Mouse (Mus musculus) adrenal gland, adult 18-20 months (tissue): ENCODE data around the gene Zbtb48. TPM values are rescaled to one million over a fixed set of nuclear protein-coding genes. Genes with fewer than 3 reads are reported as not detected.

Experiments
- DNase-seq, 2 experiments: peaks; one replicate each; pipeline ENCODE4 v3.0.0; 2021 to 2022; ENCODE audit warnings: low spot score in 2 of 2
- total RNA-seq, 2 experiments: library from RNA; stranded (reverse); gene quantifications; 1 replicate in 1 of 2; 2 replicates in 1 of 2; pipeline ENCODE4 v1.2.3; 2021

Gene Zbtb48
- total RNA-seq, 2 experiments from 2014 or later: 8.3 to 8.9 TPM

DNA sequence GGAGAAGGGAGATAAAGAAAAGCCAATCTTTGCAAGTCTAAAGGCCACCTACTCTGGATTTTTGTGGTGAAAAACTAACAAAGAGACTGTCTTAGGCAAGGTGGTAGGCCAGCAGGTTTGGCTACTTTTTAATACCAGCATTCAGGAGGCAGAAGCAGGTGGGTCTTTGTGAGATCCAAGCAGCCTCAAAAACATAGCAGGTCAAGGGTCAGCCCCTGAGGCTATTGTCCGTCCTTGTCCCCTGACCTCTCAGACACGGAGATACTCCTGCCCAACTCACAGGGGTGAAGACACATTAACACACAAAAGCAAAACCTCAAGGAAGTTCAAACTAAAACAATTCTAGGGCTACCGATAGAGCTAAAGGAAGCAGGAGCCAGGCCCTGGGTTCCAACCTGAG lies 20.7 kb downstream of the Zbtb48 start:
- DNase-seq: no peak

GRCm38 (mm10) chr4:152006137-152006536 lies 21.3 kb downstream of the Zbtb48 start:
- no peak for DNase-seq

- DNase-seq: no peak
Measured at GRCm38 (mm10) chr4:152002063-152002462, 25.4 kb downstream of the Zbtb48 start.

DNA sequence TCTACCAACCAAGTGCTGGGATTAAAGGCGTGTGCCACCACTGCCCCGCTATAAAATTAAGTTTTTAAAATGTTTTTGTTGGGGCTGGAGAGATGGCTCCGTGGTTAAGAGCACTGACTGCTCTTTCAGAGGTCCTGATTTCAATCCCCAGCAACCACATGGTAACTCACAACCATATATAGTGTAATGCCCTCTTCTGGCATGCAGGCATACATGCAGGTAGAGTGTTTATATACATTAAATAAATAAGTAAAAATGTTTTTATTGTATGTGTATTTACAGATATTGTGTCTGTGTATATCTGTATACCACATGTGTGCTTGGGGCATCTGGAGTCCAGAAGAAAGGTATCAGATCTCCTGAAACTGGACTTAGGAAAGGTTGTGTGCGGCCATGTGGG lies 26.1 kb downstream of the Zbtb48 start:
- no peak for DNase-seq

GRCm38 (mm10) chr4:152000906-152001305 lies 26.6 kb downstream of the Zbtb48 start:
- DNase-seq: no peak

DNA sequence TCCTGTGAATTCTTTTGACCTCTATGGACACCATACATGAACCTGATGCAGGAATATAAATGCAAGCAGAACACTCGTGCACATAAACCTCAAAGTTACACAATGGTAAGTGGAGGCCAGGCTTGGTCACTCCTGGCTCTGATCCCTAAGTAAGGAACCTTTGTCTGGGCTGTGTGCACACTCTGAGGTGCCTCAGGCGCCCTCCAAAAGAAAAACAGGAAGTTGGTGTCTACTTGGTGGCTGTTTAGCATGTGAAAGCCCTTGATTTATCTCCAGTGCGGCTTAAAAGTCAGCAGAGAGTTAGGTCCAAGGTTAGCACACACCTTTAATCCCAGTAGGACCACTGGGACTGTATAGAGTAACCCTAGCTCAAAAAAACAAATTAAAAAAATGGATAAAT lies 28.0 kb downstream of the Zbtb48 start:
- DNase-seq: no peak

DNA sequence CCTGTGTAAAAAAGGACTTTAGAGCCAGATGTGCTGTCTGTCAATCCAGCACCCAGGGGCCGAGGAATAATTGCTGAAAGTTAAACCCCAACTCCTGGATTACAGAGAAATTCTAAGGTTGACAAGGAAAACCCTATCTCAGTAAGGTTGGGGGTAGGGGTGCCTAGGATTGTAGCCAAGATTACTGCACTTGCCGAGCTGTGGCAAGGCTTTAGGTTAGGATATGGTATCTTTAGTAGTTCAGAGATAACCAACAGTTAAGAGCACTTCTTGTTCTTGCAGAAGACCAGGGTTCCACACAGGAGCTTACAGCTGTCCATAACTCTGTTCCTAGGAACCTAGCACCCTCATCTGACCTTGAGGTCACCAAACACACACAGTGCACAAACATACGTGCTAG lies 29.8 kb downstream of the Zbtb48 start:
- DNase-seq: no peak

DNA sequence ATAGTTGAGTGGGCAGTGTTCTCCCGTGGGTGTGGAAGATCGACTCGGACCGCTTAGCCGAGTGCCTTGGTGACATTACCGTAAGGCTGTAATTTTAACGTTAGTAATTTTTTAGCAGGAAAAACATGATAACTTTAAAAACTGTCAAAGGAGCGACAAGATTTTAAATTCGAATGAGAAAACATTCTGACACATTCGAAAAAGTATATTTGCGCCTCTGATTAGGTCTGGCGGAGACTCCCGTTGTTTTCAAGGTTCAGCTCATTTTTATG lies 30.6 kb downstream of the Zbtb48 start:
- no peak for DNase-seq

DNA sequence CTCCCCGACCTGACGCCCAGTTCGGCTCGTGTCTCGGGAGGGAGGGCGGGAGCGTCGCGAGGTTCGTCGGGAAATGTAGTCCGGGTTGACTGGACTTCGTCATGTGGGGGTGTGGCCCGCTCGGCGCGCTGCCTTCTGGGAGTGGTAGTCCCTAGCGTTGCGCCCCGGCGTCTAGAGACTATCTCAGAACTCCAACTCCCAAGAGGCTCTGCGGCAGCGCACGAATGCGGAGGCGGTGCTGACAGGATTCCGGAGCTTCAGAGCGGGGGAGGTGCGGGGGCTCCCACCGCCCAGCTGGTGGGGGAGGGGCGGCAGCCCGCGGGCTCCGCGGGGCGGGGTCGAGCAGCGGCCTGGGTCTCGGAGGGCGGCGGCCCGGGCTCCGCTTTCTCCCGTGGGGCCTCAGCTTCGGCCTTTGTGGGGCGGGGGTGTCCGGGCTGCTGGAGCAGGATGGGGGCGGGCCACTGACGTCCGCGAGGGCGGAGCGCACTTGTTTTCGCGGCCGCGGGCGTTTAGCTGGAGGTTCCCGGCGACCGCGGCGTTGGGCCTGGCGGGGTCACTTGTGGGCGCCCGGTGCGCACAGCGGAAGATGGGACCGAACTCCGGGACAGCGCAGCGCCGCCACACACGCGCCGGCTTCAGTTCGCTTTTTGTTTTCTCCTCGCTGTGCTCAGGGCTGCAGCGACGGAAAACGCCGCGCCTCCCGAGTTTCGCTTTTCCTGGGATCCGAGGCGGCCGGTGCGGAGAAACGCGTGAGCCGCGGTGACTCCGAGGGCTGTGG lies 31.1 kb downstream of the Zbtb48 start, which contains the start of gene Phf13:
Gene Phf13 (minus strand): TSS at position 86 of the 778 bp plus-strand sequence.
- peak; percentile 93 to 95 for DNase-seq

DNA sequence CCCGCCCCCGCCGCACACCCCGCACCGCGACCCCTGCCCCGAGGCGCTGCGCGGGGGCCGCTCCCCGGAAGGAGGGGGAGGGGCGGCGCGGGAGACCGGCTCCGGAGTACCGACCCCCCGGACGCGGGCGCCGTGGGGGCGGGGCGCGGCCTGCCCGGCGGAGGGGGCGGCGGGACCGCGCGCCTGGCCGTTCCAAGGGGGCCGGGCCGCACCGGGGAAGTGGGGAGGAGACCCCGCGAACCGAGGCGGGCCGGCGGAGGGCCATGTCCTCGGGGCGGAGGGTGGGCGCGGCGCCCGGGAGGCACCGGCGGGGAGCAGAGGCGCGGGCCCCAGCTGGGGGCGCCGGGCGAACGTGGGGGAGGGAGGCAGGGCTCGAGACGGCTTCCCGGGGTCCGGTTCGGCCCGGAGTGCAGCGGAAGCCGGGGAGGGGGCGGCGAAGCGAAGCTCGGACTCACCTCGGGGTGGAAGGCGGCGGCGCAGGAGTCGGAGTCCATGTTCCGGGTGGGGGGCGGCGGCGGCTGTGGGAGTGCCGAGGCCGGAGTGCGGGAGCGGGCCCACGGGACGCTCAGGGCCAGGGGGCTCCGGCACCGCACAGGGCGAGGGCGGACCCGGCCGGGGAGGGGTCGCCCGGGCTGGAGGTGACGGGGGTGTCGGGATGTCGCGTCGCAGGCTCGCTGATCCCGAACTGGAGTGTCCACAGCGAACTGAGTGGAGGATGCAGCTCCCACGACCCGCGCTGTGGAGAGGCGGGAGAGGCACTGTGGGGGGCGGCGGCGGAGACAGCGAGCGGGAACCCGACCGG lies 31.9 kb downstream of the Zbtb48 start:
- DNase-seq: peak; percentile 50 to 63

DNA sequence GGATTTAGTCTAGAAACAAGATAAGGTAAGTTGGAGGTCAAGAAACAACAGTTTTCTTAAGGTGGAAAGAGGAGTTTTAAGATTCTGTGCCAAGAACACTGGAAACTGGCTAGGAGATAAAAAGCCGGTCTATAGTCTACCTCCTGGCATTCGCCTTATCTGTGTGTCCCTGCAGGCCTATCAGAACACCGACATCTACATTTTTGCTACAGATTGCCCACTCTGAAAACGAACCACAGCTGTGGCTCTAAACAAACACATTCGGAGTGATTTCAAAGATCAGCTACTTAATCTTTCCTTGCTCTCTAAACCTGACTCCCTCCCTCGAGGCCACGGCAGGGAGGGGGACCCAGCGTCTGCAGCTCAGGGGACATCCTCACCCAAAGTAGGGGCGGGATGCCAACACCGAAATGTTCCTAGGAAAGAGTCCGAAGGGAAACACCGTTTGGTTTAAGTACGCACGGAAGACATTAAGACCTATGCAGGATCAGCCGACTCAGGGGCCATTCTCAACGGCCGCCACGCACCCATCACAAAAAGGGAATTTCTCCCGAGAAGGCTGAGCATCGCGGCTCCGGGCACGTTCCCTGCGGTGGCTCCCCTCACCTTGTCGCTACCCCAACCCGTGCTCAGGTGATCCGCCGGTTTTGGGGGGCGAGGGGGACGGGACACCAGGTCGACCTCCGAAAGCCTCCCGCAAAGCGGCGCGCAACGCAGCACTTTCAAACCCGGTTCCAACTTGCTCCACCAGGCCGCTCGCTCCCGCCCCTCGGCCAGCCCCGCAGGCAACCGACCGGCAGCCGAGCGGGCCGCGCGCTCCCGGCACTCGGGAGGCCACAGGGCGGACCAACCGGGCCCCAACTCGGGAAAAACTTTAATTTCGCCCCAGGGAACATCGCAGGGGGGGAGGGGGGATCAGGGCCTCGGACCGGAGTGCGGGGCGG lies 33.0 kb downstream of the Zbtb48 start:
- DNase-seq: peak; percentile 51 to 52

DNA sequence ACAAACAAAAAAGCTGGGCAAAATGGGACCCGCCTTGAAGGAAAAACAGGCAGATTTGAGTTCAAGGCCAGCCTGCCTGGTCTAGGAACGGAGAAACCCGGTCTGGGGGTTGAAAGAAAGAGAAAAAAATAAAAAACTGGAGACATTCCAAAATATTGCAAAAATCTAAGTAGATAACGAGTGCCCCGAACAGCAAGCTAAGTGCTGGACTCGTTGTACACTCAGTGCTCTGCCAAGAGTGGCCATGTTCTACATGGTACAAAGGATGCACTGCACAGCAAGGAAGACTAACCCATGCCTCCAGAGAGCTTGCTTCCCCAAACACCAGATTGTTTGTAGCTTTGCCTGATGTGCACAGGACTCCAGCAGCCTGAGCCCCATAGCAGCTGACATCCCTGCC lies 34.4 kb downstream of the Zbtb48 start:
- no peak for DNase-seq

- no peak for DNase-seq
Measured at GRCm38 (mm10) chr4:151992091-151992490, 35.4 kb downstream of the Zbtb48 start.

DNA sequence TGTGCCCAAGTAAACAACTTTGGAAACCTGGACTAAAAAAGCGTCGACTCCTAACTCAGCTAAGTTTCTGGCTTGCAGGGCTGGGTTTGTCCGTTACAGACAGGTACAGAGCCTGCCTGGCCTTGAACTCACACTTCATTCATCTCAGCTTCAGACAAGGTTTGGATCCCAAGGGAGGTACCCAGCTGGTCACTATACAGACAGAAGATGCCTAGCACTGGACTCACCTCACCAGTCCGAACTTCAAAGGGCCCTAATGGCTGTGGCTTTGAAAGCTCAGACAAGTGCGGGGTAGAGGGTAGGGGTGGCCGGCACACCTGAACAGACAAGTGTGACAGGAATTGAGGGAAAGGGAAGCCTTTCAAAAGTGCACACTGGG lies 38.4 kb downstream of the Zbtb48 start:
- no peak for DNase-seq

DNA sequence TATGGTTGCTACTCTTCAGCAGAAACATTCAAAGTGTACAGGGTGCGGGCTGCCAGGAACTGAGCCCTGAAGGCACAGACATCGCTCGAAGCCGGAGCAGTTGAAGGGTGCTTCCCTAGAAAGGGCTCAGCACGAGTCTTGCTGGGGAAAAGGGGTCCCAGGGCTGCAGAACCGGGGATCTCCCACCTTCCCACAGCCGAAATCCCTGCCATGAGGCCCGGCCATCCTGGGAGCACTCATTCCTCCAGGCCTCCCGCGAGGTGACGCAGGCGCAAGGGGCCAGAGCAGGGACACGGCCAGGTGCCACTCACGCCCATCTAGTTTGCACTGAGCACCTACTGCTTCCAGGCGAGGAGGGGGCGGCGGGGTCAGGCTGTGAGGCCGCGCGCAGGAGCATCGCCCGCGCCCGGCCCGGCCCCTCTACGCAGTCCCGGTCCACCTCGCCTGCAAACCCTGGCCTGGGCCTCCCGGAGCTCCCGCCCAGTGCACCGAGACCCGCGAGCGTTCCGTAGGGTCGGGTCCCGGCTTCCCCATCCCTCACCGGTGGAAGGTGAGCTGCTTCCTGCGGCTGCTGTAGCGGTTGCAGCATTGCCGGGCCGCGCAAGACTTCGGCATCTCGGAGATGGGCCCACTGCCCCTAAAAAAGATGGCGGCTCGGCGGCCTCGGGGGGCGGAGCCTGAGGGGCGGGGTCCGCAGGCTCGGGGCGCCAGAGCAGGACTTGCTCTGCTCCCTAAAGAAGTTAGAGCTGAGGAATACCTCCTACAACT lies 38.9 kb downstream of the Zbtb48 start, which contains the start of gene Thap3:
Gene Thap3 (minus strand): TSS at position 656 of the 768 bp plus-strand sequence.
- DNase-seq: peak; percentile 86 to 87

DNA sequence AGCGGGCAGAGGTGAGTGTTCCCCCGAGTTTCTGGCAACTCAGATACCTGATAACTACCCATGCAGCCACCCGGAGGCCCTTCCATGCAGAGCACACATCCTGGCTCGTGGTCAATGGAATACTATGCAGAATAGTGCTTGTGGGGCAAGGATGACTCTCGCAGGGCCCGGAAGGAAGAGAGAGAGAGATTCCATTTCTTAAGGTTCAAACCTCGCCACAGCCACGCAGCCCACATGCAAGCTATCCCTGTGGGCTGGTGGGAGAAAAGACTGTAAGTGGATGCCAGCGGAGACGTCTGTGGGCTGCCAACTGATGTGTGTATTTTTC lies 39.5 kb downstream of the Zbtb48 start:
- DNase-seq: no peak

- DNase-seq: no peak
Measured at GRCm38 (mm10) chr4:151986650-151987049, 40.8 kb downstream of the Zbtb48 start.

DNA sequence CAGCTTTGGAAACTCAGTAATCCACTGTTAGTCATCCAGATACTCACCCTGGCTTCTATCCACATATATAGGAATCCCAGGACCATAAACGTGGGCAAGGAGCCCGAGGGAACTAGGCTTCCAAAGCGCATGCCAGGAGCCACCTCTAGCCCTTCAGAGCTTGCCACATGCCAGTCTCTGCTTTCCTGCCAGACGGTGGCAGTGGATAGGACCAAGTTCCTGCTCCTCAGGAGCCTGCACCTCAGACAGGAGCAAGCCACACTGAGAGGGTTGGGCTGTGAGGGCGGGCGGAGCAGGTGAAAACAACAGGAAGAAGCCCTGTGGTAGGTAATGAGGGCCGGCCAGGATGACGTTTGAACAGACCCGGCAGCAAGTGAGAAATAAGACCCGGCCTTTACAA lies 41.6 kb downstream of the Zbtb48 start:
- DNase-seq: no peak

DNA sequence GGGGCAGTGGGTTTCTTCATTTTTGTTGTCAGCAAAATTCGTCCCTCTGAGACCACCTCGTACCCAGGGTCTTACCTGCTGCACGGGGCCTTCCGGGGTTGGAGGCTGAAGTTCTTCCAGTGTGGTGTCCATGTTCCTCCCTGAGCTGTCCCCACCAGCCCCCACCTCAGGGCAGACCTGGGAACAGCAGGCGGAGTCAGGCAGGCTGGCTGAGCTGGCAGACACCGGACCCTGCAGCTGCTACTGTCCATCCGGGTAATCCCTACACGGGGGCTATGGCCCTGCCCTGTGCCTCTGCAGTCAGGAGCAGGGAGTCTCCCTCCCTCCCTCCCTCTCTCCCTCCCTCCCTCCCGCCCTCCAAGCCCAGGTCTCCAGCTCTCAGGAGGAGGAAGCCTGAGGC lies 43.9 kb downstream of the Zbtb48 start:
- DNase-seq: no peak

DNA sequence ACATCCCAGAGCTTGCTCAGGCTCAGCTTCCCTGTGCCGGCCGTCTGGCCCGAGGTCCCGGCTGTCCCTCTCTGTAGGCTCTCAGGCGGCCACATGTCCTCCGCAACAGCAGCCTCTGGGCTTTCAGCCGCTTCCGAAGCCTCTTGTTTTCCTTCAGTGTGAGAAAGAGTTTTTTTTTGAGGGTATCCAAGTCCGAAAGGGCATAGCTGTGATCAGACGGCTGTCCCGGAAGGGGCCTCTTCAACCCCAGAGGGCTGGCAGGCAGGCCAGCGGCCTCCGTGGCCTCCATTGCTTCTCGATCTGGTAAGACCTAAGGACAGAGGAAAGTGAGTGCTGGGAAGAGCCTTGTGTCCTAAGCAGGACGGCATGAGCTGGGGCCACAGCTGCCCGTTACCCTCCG lies 44.4 kb downstream of the Zbtb48 start:
- no peak for DNase-seq

DNA sequence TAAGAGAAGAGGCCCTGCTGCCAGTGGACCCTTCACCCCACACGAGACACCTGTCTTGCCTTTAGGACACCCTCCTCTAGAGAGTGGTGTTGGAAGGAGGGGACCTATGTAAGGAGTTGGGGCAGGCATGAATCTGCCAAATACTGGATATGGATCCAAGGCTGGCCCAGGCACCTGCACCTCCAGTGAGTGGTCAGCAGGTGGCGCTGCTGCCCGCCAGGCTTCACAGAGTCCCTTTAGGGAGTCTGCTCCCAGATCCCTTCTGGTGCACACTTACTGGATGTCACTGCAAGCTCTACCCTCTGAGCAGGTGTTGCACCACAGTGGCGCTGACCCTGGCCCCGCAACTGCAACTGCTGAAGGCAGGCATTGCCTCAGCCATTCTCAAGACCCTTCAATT lies 46.1 kb downstream of the Zbtb48 start:
- peak; percentile 84 to 86 for DNase-seq
